Mouse (Mus musculus) T-helper 2 cell (primary cell): ENCODE results near the gene Pp2d1.

Experiments used
- in situ Hi-C: fragments of 300-600 bp; cut with MboI, MseI; formaldehyde crosslinking; loops from one replicate; pipeline ENCODE4 v1.15.1; 2025; ENCODE audit warnings: high pct_unique_total_duplicates

The Pp2d1 gene

GRCm38 (mm10) chr17:53480433-53480832 lies 58.8 kb downstream of the Pp2d1 start:
- in situ Hi-C loops: no loop called here

GRCm38 (mm10) chr17:53479604-53480041 lies 59.6 kb downstream of the Pp2d1 start:
- in situ Hi-C loops: loop anchor here (5.0 to 10.0 kb wide), 2 partner anchors 208 to 875 kb away; partner anchors contain the start of genes Kcnh8 and Sgo1

- in situ Hi-C loops: loop anchor here (5.0 to 10.0 kb wide), 2 partner anchors 208 to 874 kb away; partner anchors contain the start of genes Kcnh8 and Sgo1
Measured at GRCm38 (mm10) chr17:53478858-53479603, 60.2 kb downstream of the Pp2d1 start, which contains the start of gene Rab5a. TSS of gene Rab5a (plus strand) at chr17:53479234.

GRCm38 (mm10) chr17:53478066-53478857 lies 61.0 kb downstream of the Pp2d1 start:
- in situ Hi-C loops: loop anchor here (5.0 to 10.0 kb wide), 2 partner anchors 209 to 873 kb away; partner anchors contain the start of genes Kcnh8 and Sgo1

- in situ Hi-C loops: no loop called here
Measured at GRCm38 (mm10) chr17:53468697-53469096, 70.6 kb downstream of the Pp2d1 start.

- in situ Hi-C loops: no loop called here
Measured at GRCm38 (mm10) chr17:53465569-53465968, 73.7 kb downstream of the Pp2d1 start.

GRCm38 (mm10) chr17:53463496-53463840 lies 75.8 kb downstream of the Pp2d1 start:
- in situ Hi-C loops: no loop called here

GRCm38 (mm10) chr17:53462603-53463495 lies 76.4 kb downstream of the Pp2d1 start, which contains the start of gene Efhb:
TSS of gene Efhb (minus strand) at chr17:53463321.
- in situ Hi-C loops: no loop called here
